Comparison of ENCODE assay signal across 24 mouse cellular contexts in genomic region chr2:45125181-45125580, GRCm38 (mm10). TPM values are rescaled to one million over a fixed set of nuclear protein-coding genes. Genes with fewer than 3 reads are reported as not detected.
A peak's percentile ranks its signal among the peaks of the same experiment; 100 is the strongest.
DNase-seq lines count a peak whose midpoint lies in the region; ATAC-seq and TF ChIP-seq lines count a peak whose summit lies in the region.
"Had no signal": no experiment of that assay in that cellular context is flagged by ENCODE, and none has a peak within 500 bp of the region (broad histone marks: within the 10 kb centered on the region; RNA-seq: fewer than 3 reads in every experiment).

No protein-coding gene starts in this region.

- peak; percentile 58 for ATAC-seq in frontal cortex, adult (ENCODE audit: low TSS enrichment)
- ATAC-seq: activated CD4-positive, CD25-positive, alpha-beta regulatory T cell, adult 4 months; CD4-positive, CD25-positive, alpha-beta regulatory T cell, adult 4 months; forebrain, embryonic 13.5 days; forebrain, embryonic 15.5 days; forebrain, postnatal 0 days; Patski had no signal

- H3K27ac ChIP-seq in layer of hippocampus, adult 2 months: peak overlapping the region; percentile 84
- H3K27ac ChIP-seq: embryonic facial prominence, embryonic 10.5 days; embryonic facial prominence, embryonic 12.5 days; forebrain, embryonic 13.5 days; forebrain, embryonic 15.5 days had no signal

- H3K4me3 ChIP-seq in layer of hippocampus, adult 2 months: no peak overlapping the region
- H3K4me3 ChIP-seq: embryonic facial prominence, embryonic 10.5 days; embryonic facial prominence, embryonic 12.5 days; forebrain, embryonic 13.5 days; forebrain, embryonic 15.5 days had no signal

- no peak for DNase-seq in frontal cortex, postnatal 14 days (ENCODE audit: low spot score in 2 of 2)
- peak in 1 of 2 experiments; percentile 25 for DNase-seq in layer of hippocampus, adult 2 months (ENCODE audit: low spot score in 2 of 2)
- DNase-seq in layer of hippocampus, postnatal 10 days (ENCODE audit: low spot score in 2 of 2): no peak
- peak; percentile 28 for DNase-seq in adipocyte (ENCODE audit: low spot score)
- DNase-seq: adrenal gland, adult 2 months; adrenal gland, postnatal 10 days; adrenal gland, postnatal 25 days; B cell, adult 2 months; cerebellum, adult 11 months; cerebellum, adult 18-20 months; cerebellum, adult 8-10 months; cerebellum, adult 9-11 months; cerebellum, postnatal 14 days; cerebellum, postnatal 36 days; embryo, embryonic 11 days had no signal

- TF ChIP-seq CTCF in layer of hippocampus, adult 2 months (conservative IDR thresholded peaks at IDR 0.05): no peak

RNA-seq across cellular contexts. Expression of gene Zeb2, which starts 8.0 kb away (rescaled TPM):
- total RNA-seq in layer of hippocampus, adult 2 months (2021): 100 to 1,000 TPM; 430 to 443 TPM
- total RNA-seq in layer of hippocampus, postnatal 10 days (2021): 100 to 1,000 TPM; 351 to 372 TPM
